Mouse (Mus musculus) ES-Bruce4 (cell line): ENCODE measurements around the gene Gm21969. TPM values are rescaled to one million over a fixed set of nuclear protein-coding genes. Genes with fewer than 3 reads are reported as not detected.

Source experiments
- H3K27ac ChIP-seq: 2 replicates; pipeline ENCODE4 v1.5.1; 2012; ENCODE audit warnings: low read length, inconsistent platforms; ENCODE audit not compliant: insufficient read depth
- H3K27me3 ChIP-seq: 2 replicates; pipeline ENCODE4 v1.6.1; 2012; ENCODE audit warnings: mild to moderate bottlenecking, low read length, inconsistent platforms; ENCODE audit not compliant: control insufficient read depth, poor library complexity, insufficient read depth, severe bottlenecking
- H3K36me3 ChIP-seq: 2 replicates; pipeline ENCODE4 v1.6.1; 2012; ENCODE audit warnings: inconsistent platforms, mild to moderate bottlenecking, low read length, moderate library complexity; ENCODE audit not compliant: control insufficient read depth, poor library complexity, insufficient read depth, severe bottlenecking
- H3K4me1 ChIP-seq: one replicate; pipeline ENCODE4 v1.8.1; 2011; ENCODE audit warnings: low read length; ENCODE audit not compliant: control insufficient read depth, insufficient read depth
- H3K4me3 ChIP-seq: 2 replicates; pipeline ENCODE4 v1.5.1; 2011; ENCODE audit warnings: low read depth, mild to moderate bottlenecking, low read length
- H3K9ac ChIP-seq: 2 replicates; pipeline ENCODE4 v1.6.1; 2012; ENCODE audit warnings: low read depth, mild to moderate bottlenecking, inconsistent platforms; ENCODE audit not compliant: poor library complexity, severe bottlenecking
- H3K9me3 ChIP-seq: replicated peaks from 2 replicates; pipeline ENCODE4 v1.6.1; 2012; ENCODE audit warnings: mild to moderate bottlenecking, low read length, inconsistent platforms; ENCODE audit not compliant: control insufficient read depth, poor library complexity, insufficient read depth, severe bottlenecking
- CTCF ChIP-seq: IDR thresholded peaks from one replicate; pipeline ENCODE4 v1.8.1; 2011; ENCODE audit warnings: low read depth, low read length
- EP300 ChIP-seq: IDR thresholded peaks from 2 replicates; pipeline ENCODE4 v1.6.1; 2011; ENCODE audit warnings: low read depth, low read length; ENCODE audit not compliant: insufficient read depth
- POLR2A ChIP-seq: IDR thresholded peaks from one replicate; pipeline ENCODE4 v1.8.1; 2011; ENCODE audit warnings: low read length; ENCODE audit not compliant: insufficient read depth
- polyA plus RNA-seq: library from polyadenylated mRNA; stranded (reverse); fragments of >200 nt; gene quantifications from 2 replicates; pipeline ENCODE4 v1.2.4, GENCODE M21; 2011; ENCODE audit warnings: low read depth; ENCODE audit not compliant: missing spikeins, insufficient read depth, insufficient read length

Gene Gm21969
- polyA plus RNA-seq, 1 experiment: not detected

GRCm38 (mm10) chr4:139650086-139650743 lies 47.2 kb downstream of the Gm21969 start:
- Histone ChIP-seq H3K9me3 (no peaks in the 10 kb centered on the region), H3K27ac (no peak overlapping the region), H3K27me3 (no peaks in the 10 kb centered on the region), H3K36me3 (peaks cover 5% of the 10 kb centered on the region; the same call in 1 of the 2 replicates), H3K4me3 (no peak overlapping the region), H3K9ac (no peak overlapping the region), H3K4me1 (no peaks in the 10 kb centered on the region)
- TF ChIP-seq CTCF: no peak
- TF ChIP-seq POLR2A: no peak
- TF ChIP-seq EP300: no peak

- Histone ChIP-seq H3K4me1 (no peaks in the 10 kb centered on the region), H3K36me3 (peaks cover 5% of the 10 kb centered on the region; the same call in 1 of the 2 replicates), H3K27ac (no peak overlapping the region), H3K4me3 (no peak overlapping the region), H3K9me3 (no peaks in the 10 kb centered on the region), H3K27me3 (no peaks in the 10 kb centered on the region), H3K9ac (no peak overlapping the region)
- TF ChIP-seq CTCF (no peak), POLR2A (no peak), EP300 (no peak)
These were observed 47.9 kb downstream of the Gm21969 start for GRCm38 (mm10) chr4:139650907-139651306.

GRCm38 (mm10) chr4:139653238-139653637 lies 50.3 kb downstream of the Gm21969 start, which contains the start of gene Tas1r2:
Gene Tas1r2, plus strand, starts transcription at chr4:139653538.
- no peak for TF ChIP-seq POLR2A
- TF ChIP-seq EP300: no peak
- no peak for TF ChIP-seq CTCF
- H3K36me3 ChIP-seq: peaks cover 3% of the 10 kb centered on the region; the same call in 1 of the 2 replicates
- H3K9me3 ChIP-seq: no peaks in the 10 kb centered on the region
- H3K4me1 ChIP-seq: no peaks in the 10 kb centered on the region
- no peak within 1 kb of the TSS for H3K27ac ChIP-seq
- H3K4me3 ChIP-seq: no peak within 1 kb of the TSS
- H3K9ac ChIP-seq: no peak within 1 kb of the TSS
- H3K27me3 ChIP-seq: no peaks in the 10 kb centered on the region

GRCm38 (mm10) chr4:139661897-139662296 lies 58.9 kb downstream of the Gm21969 start:
- no peak for TF ChIP-seq POLR2A
- TF ChIP-seq EP300: no peak
- TF ChIP-seq CTCF: no peak
- Histone ChIP-seq H3K9me3 (no peaks in the 10 kb centered on the region), H3K27ac (no peak overlapping the region), H3K4me1 (no peaks in the 10 kb centered on the region), H3K4me3 (no peak overlapping the region), H3K9ac (no peak overlapping the region), H3K36me3 (no peaks in the 10 kb centered on the region), H3K27me3 (no peaks in the 10 kb centered on the region)

GRCm38 (mm10) chr4:139667632-139668031 lies 64.6 kb downstream of the Gm21969 start:
- no peak overlapping the region for H3K4me3 ChIP-seq
- TF ChIP-seq EP300 (no peak), CTCF (no peak), POLR2A (no peak)
- no peaks in the 10 kb centered on the region for H3K27me3 ChIP-seq
- H3K36me3 ChIP-seq: no peaks in the 10 kb centered on the region
- no peaks in the 10 kb centered on the region for H3K4me1 ChIP-seq
- no peak overlapping the region for H3K9ac ChIP-seq
- no peaks in the 10 kb centered on the region for H3K9me3 ChIP-seq
- no peak overlapping the region for H3K27ac ChIP-seq

- Histone ChIP-seq H3K4me3 (no peak overlapping the region), H3K27ac (no peak overlapping the region), H3K4me1 (no peaks in the 10 kb centered on the region), H3K9me3 (no peaks in the 10 kb centered on the region), H3K9ac (no peak overlapping the region), H3K36me3 (no peaks in the 10 kb centered on the region), H3K27me3 (no peaks in the 10 kb centered on the region)
- TF ChIP-seq POLR2A: no peak
- TF ChIP-seq EP300: no peak
- peak; percentile 97 for TF ChIP-seq CTCF
These were observed 66.9 kb downstream of the Gm21969 start for GRCm38 (mm10) chr4:139669847-139670246.
